16 mouse cellular contexts compared by ENCODE assay signal in the genomic region with DNA sequence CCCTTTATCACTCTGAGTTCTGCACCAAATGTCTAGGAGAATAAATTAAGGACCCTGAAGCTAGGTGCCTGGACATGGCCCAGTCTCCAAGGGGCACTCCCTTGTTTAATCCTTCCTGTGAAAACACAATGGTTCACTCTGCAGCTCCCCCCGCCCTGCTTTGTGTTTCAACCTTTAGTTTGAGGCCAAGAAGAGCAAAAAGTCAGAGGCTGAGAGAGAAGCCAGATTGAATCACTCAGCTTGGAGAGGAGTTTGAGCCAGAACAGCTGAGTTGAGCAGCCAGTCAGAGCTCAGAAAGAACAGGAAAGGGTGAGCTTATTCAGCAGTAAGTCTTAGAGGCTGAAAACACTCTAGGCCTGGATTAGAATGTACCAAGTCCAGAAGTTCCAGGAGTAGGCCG. TPM values are rescaled to one million over a fixed set of nuclear protein-coding genes. Genes with fewer than 3 reads are reported as not detected.
DNase-seq lines count a peak whose midpoint lies in the region; ATAC-seq and TF ChIP-seq lines count a peak whose summit lies in the region.
"Had no signal": no experiment of that assay in that cellular context is flagged by ENCODE, and none has a peak within 500 bp of the region (broad histone marks: within the 10 kb centered on the region; RNA-seq: fewer than 3 reads in every experiment).

No protein-coding gene starts in this region.

- no peaks in the 10 kb centered on the region for H3K27me3 ChIP-seq in liver, adult 2 months (ENCODE audit: control insufficient read depth, insufficient read depth, low read length)
- H3K27me3 ChIP-seq in stomach, embryonic 15.5 days (replicated peaks) = no peaks in the 10 kb centered on the region
- H3K27me3 ChIP-seq: embryonic facial prominence, embryonic 12.5 days; forebrain, embryonic 13.5 days; liver, embryonic 15.5 days; midbrain, embryonic 13.5 days had no signal

- H3K4me3 ChIP-seq in liver, adult 2 months (ENCODE audit: insufficient read depth, low read depth, low read length) = no peak overlapping the region
- H3K4me3 ChIP-seq in stomach, embryonic 15.5 days (replicated peaks) = no peak overlapping the region
- H3K4me3 ChIP-seq: embryonic facial prominence, embryonic 12.5 days; forebrain, embryonic 13.5 days; liver, embryonic 15.5 days; midbrain, embryonic 13.5 days had no signal

- ATAC-seq in stomach, embryonic 15.5 days (ENCODE audit: insufficient read depth, low FRiP score, low read depth) = no peak
- ATAC-seq in megakaryocyte-erythroid progenitor cell, adult 5-6 weeks (replicated peaks; ENCODE audit: low FRiP score, low TSS enrichment, poor library complexity, severe bottlenecking) = no peak
- ATAC-seq: forebrain, embryonic 13.5 days; midbrain, embryonic 13.5 days had no signal

- no peaks in the 10 kb centered on the region for H3K36me3 ChIP-seq in liver, adult 2 months (ENCODE audit: control insufficient read depth, insufficient read depth, low read length)
- no peaks in the 10 kb centered on the region for H3K36me3 ChIP-seq in stomach, embryonic 15.5 days
- H3K36me3 ChIP-seq: embryonic facial prominence, embryonic 12.5 days; liver, embryonic 15.5 days; midbrain, embryonic 13.5 days had no signal

- peak; percentile 5 to 12 for DNase-seq in adrenal gland, postnatal 36 days
- no peak for DNase-seq in adrenal gland, postnatal 25 days
- DNase-seq in liver, adult 2 months (ENCODE audit: extremely low read depth, low read depth, low spot score) = no peak
- DNase-seq in liver = no peak
- peak; percentile 6 for DNase-seq in kidney, postnatal 14 days
- no peak for DNase-seq in thymus, postnatal 0 days (ENCODE audit: low spot score)
- DNase-seq: cerebellum, postnatal 10 days; retina, postnatal 1 day had no signal

- no peaks in the 10 kb centered on the region for H3K4me1 ChIP-seq in liver, adult 2 months (ENCODE audit: control insufficient read depth, insufficient read depth, low read length)
- no peaks in the 10 kb centered on the region for H3K4me1 ChIP-seq in stomach, embryonic 15.5 days
- H3K4me1 ChIP-seq: embryonic facial prominence, embryonic 12.5 days; forebrain, embryonic 13.5 days; liver, embryonic 15.5 days; midbrain, embryonic 13.5 days had no signal

- no peaks in the 10 kb centered on the region for H3K79me2 ChIP-seq in liver, adult 2 months (ENCODE audit: control insufficient read depth, insufficient read depth, low read length)

- no peak overlapping the region for H3K4me2 ChIP-seq in stomach, embryonic 15.5 days
- H3K4me2 ChIP-seq: embryonic facial prominence, embryonic 12.5 days; forebrain, embryonic 13.5 days; liver, embryonic 15.5 days; midbrain, embryonic 13.5 days had no signal

- peak overlapping the region; percentile 34; the same call in 1 of the 2 replicates for H3K27ac ChIP-seq in liver, adult 2 months (replicated peaks; ENCODE audit: insufficient read depth, low read depth, low read length)
- H3K27ac ChIP-seq in stomach, embryonic 15.5 days = peak overlapping the region; percentile 40; the same call in 1 of the 2 replicates
- H3K27ac ChIP-seq: embryonic facial prominence, embryonic 12.5 days; forebrain, embryonic 13.5 days; liver, embryonic 15.5 days; midbrain, embryonic 13.5 days had no signal

- no peak overlapping the region for H3K9ac ChIP-seq in liver, adult 2 months (ENCODE audit: low read depth, low read length)
- no peak overlapping the region for H3K9ac ChIP-seq in stomach, embryonic 15.5 days
- H3K9ac ChIP-seq: embryonic facial prominence, embryonic 12.5 days; forebrain, embryonic 13.5 days; liver, embryonic 15.5 days; midbrain, embryonic 13.5 days had no signal

- no peaks in the 10 kb centered on the region for H3K9me3 ChIP-seq in stomach, embryonic 15.5 days
- H3K9me3 ChIP-seq: embryonic facial prominence, embryonic 12.5 days; liver, embryonic 15.5 days; midbrain, embryonic 13.5 days had no signal

- no peak for TF ChIP-seq POLR2A in liver, adult 2 months (IDR thresholded peaks at IDR 0.05; ENCODE audit: extremely low read depth, insufficient read depth, low read length)

- 65% methylated on average over 2 of the region's 2 CpGs for WGBS in liver, adult 2 months
- 46% methylated on average over 2 of the region's 2 CpGs for WGBS in stomach, embryonic 15.5 days

- TF ChIP-seq CTCF in liver, adult 2 months (IDR thresholded peaks at IDR 0.05; ENCODE audit: low read depth, low read length) = no peak

RNA-seq across cellular contexts. Expression of a gene that starts 5.5 kb away (rescaled TPM):
- 1 to 10 TPM in 1 of 2 experiments, under 1 TPM in 1; 0.36 to 1.1 TPM for total RNA-seq in adrenal gland, postnatal 36 days (2021)
- 0.21 and 0.38 TPM in 2 replicates for total RNA-seq in adrenal gland, postnatal 25 days (2021)
- 5.0 and 5.7 TPM in 2 replicates for total RNA-seq in liver, adult 2 months (2014; rRNA removed)
- 0.29 and 0.48 TPM in 2 replicates for polyA plus RNA-seq in liver, adult 2 months (2012; rRNA removed)
- 2.2 and 2.6 TPM in 2 replicates for polyA plus RNA-seq in stomach, embryonic 15.5 days (2015; fragmentation: Nextera tagmentation; extraction: Ambion mirVana)
- total RNA-seq in megakaryocyte-erythroid progenitor cell, adult 5-6 weeks (2014; fragmentation: Nextera tagmentation) = 0.52 and 0.69 TPM in 2 replicates
- total RNA-seq in megakaryocyte-erythroid progenitor cell, adult 5-6 weeks (2017) = 0.56 TPM in 1 of 2 replicates, not detected in the other
- 41.0 and 43.7 TPM in 2 replicates for polyA plus RNA-seq in thymus, postnatal 0 days (2015; fragmentation: Nextera tagmentation; extraction: Ambion mirVana)
- total RNA-seq: layer of hippocampus, adult 18-20 months; left cerebral cortex, postnatal 36 days had no signal

Comparison
In these comparisons a context has a peak if more than half of its experiments do, and no peak if none do; other contexts are left out.
1. DNase-seq: peak in adrenal gland, postnatal 36 days (2 of 2) and kidney, postnatal 14 days (single experiment); none in adrenal gland, postnatal 25 days (single experiment), liver, adult 2 months (single experiment), liver (single experiment) and thymus, postnatal 0 days (single experiment).